Mouse (Mus musculus): ENCODE data around the gene 2210016F16Rik.

GRCm38 (mm10) chr13:58384779-58385546 lies at the start of gene 2210016F16Rik:
- TF ChIP-seq CTCF (IDR thresholded peaks at IDR 0.05; ENCODE audit: low read depth, low read length) (no peak), TAL1 (conservative IDR thresholded peaks at IDR 0.05; ENCODE audit: low read depth, low read length) (no peak), GATA1 (IDR thresholded peaks at IDR 0.05; ENCODE audit: borderline replicate concordance, low read length) (no peak), POLR2AphosphoS5 (IDR thresholded peaks at IDR 0.05; ENCODE audit: insufficient replicate concordance, low read depth, low read length) (no peak), GATA2 (IDR thresholded peaks at IDR 0.05; ENCODE audit: borderline replicate concordance, low read depth, low read length) (no peak)
